Mouse (Mus musculus): ENCODE data around the gene Oprm1.
A peak's percentile ranks its signal among the peaks of the same experiment; 100 is the strongest.

The Oprm1 gene

DNA sequence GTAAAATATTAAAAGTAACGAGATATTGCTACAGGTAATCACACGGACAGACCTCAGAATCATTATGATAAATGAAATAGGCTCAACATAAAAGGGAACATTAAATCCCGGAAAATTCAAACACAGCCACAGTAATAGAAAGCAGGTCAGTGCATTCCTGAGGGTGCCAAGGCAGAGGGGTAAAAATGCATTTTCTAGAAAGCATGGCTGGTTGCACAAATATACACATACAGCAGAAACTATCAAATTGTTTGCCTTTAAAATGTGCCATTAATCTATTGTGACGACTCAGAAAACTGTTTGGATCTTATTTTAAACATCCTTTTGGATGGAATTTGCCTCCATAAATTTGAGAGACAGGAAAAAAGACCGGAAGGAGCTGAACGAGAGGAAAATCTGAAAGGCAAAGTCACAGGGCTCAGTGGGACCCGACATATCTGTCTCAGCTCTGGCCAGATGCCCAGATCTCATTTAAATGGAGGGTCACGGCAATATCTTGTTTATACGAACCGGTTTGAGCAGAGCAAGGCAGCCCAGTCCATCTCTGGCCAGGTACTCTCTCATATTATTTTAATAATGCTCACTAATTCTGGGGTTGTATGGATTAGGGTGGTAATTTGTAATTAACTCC is 289.1 kb downstream of the Oprm1 start:
- DNase-seq (ENCODE audit: low spot score in 2 of 2): no peak

DNA sequence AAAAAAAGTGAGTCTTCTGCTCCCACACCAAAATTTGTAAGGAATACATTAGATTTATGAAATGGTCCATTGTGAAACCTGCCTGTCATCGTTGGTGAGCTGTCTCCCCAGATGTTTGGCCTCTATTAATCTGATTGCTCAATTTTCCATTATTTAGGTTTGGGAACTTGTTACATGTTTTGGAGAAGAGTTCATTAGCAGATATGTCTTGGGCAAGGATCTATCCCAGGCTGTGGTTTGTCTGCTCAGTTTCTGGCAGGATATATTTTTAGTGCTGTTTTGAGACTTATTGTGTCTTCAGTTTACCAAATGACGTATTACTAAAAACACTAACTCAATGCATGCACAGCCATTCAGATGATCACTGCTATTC is 289.6 kb downstream of the Oprm1 start:
- no peak for DNase-seq (ENCODE audit: low spot score in 2 of 2)

DNA sequence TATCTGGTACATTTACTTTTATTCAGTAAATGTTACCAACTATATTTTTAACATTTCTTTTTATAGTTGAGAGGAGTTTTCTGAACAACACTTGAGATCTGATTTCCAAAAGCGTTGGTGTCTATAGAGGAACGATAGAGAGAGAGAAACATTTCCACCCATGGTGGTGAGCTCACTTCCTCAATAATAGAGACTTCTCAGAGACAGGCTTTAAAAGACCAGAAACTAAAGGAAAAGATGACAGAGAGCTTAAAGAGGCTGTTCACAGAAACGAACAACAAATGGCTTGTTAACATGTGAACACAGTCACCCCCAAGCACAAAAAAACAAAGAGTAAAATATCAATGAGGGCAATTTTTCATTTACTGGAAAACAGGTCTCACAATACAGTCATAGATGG is 291.6 kb downstream of the Oprm1 start:
- DNase-seq (ENCODE audit: low spot score in 2 of 2): no peak

DNA sequence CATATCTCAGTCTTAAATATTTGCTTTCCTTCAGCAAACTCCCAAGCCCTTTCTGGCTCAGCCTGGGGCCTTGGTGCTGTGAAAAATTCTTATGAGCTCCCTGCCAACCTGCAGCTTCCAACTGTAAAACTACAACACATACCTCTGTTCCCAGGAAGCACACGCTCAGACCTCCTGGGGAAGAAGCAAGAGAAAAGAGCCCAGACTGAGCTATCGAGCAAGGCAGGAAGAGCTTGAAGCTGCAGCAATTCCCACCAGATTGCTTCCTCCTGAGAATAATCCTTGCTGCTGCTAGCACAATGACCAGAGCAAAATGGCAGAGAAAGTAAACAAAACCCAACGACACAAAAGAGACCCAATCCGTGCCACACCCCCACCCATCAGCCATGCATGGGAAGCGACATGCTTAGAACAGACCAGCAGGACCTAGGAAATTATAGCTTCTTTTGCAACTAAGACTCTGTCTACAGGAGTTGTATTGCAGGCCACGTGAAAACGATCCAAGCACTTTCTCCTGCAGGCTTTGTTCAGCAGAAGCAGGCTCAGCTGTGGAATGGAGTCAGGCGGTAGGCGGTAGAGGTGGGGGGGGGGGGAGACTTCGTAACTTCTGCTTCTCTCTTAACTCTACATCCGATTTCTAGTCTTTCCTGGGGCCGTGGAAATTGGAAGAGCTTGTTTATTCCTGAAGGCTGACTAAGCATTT is 294.2 kb downstream of the Oprm1 start, which contains the start of gene Ipcef1:
Gene Ipcef1, minus strand, starts transcription at position 164 of the 703 bp plus-strand sequence.
- DNase-seq (ENCODE audit: low spot score in 2 of 2): no peak

- DNase-seq (ENCODE audit: low spot score in 2 of 2): no peak
Observed at GRCm38 (mm10) chr10:7054560-7055205, 296.4 kb downstream of the Oprm1 start.

DNA sequence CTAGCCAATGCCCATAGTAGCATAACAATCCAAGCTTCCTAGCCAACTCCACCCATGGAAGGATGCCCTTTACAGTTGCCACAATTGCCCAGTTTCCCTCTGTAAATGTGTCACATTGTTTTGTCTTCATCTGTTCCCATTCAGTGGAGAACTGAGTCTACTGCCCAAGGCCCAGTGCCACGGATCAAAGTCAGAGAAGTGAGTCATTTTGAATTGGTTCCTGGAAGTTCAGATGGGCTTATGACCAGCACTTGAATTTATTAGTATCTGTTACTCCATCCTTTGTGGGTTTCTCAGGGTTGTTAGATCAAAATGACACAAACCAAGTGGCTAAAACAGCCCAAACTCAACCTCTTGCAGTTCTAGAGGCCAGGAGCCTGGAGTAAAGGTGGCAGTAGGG is 299.2 kb downstream of the Oprm1 start:
- DNase-seq (ENCODE audit: low spot score in 2 of 2): no peak

GRCm38 (mm10) chr10:7060326-7060725 is 302.0 kb downstream of the Oprm1 start:
- DNase-seq (ENCODE audit: low spot score in 2 of 2): no peak

DNA sequence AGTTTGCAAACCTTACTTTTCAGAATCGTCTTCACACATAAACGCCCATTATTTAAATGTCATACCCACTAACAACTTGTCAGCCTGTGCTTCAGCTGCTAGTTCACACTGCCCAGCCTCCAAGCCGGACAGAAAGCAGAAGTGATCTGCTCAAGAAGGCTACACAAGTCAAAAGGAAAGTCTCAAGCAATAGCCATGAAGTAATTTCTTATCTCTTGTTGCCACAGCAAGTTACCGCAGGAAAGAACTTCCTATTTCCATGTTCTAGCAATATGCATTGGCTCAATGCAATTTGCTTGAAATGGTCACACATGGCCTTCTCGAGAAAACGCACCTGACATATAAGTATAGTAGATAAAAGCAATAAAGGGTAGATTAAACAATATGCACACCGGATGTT is 304.7 kb downstream of the Oprm1 start:
- no peak for DNase-seq (ENCODE audit: low spot score in 2 of 2)

DNA sequence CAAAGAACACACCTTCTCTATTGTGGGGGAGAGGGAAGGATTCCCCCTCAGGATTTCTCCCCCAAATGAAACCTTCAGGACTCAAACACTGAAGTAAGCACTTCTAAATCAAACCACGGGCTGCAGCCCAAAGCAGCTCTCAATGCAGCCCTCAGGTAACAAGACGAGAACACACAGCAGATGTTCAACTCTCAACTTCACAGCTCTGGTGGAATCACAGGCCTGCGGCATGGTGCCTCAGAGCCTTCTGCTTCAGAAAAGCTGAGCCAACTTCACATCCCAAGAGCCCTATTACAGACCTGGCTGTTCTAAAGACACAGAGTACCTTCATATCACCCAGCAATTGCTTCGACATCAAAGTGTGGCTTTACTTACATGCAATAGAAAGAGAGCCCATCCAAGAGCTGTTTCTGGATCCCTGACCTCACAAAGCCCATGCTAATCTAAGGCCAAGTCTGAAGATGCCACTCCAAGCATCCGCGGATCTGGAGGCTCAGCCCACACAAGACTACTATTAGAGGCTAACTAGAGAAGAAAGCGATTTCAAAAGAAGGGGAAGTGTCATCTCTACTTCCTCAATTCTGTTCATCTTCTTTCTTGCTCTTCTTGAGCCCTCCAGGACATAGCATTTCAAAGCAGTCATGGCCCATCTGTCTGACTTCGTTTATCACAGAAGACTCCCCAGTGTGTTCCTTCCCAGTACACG is 305.6 kb downstream of the Oprm1 start:
- DNase-seq (ENCODE audit: low spot score in 2 of 2): no peak

GRCm38 (mm10) chr10:7068608-7069007 is 310.3 kb downstream of the Oprm1 start:
- DNase-seq (ENCODE audit: low spot score in 2 of 2): no peak

DNA sequence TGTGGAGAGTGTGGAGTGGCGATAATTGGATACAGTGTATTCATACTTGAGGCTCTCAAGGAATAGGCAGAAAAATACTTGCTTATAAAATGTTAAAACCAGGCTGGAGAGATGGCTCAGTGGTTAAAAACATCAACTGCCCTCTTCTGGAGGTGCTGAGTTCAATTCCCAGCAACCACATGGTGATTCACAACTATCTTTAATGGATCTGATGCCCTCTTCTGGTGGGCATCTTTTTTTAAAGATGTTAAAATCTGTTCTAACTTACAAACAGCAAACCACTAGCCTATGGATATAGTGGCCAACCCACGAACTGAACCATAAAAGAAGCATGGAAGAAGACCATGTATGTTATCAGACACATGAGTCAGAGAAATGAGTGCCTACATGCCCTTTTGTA is 310.8 kb downstream of the Oprm1 start:
- DNase-seq (ENCODE audit: low spot score in 2 of 2): no peak

DNA sequence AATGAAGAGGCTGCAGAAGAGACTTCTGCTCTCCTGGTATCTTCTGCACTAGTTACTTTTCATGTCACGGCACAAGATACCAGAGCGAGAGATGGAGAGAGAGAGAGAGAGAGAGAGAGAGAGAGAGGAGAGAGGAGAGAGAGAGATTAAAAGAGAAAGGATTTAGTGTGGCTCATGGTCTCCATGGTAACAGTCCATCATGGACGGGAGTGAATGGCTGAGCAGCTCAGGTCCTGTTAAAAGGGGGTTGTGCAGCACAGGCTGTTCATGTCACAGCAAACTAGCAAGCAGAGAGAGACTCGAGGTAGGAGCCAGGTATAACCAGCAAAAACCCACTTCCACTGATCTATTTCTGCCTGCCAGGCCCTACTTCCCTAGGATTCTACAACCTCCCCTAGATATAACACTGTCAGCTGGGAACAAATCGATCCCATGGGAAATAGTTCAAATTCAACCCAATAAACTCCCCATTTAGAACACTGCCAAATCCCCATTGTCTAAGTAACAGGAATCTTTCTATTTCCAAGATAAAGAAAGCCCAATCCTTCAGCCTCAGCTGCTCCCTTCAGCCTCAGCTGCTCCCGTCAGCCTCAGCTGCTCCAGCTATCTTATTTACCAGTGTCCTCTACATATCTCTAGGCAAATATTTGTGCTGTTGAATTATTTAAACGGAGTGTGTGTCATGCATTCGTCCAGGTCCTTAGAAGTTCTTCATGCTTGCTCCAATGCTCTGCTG is 312.0 kb downstream of the Oprm1 start:
- no peak for DNase-seq (ENCODE audit: low spot score in 2 of 2)

- DNase-seq (ENCODE audit: low spot score in 2 of 2): no peak
Observed at GRCm38 (mm10) chr10:7070924-7071323, 312.6 kb downstream of the Oprm1 start.

DNA sequence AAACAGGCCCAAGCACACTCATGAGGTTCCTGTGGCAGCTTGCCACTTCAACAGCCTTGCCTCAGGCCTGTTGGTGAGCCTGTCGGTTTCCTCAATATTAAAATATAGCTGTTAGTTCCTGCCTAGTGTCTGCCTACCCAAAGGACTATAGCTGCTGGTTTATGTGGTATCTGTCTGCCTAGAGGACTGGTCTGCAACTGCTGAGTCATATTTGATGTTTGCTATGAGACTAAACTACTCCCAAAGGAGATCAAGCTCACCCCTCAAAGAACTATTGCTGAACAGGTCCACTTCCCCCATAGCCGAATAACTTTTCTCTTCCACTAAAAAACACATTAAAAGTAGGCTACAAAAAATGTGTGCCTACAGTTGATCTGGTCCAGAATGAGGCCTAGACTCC is 315.9 kb downstream of the Oprm1 start:
- no peak for DNase-seq (ENCODE audit: low spot score in 2 of 2)

DNA sequence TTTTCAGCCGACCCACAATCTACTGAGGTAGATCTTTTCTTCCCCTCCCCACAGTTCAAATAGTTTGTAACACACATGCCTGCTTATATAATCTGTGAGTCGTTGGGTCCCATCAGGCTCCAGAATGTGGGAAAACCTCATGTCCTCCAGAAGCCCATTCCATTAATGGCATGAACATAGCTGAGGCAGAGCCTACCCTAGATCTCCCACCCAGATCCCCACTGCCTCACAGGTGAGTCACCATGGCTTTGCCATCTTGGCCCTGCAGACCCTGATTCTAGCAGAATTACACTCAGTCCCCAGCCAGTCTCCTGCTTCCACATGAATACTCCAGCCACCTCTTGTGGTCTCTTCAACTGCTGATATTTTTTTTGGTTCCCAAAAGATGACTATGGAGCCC is 317.4 kb downstream of the Oprm1 start:
- DNase-seq (ENCODE audit: low spot score in 2 of 2): no peak

DNA sequence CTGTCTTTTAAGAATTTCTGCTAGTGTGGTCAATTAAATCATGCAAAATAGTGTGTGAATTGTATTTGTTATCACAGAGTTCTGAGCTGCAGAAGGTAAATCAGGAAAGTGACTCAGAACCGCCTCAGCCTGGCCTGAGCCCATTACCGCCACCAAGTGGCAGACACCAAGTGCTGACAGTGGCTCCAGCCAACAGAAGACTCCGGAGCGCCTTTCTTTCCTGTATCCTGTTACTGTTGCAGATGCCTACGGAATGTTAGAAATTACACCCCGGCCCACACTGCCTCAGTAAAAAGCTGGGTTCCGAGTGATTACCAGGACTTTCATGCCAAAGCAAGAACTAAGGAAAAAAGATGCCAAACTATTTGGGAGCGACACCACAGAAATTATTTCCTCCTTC is 317.9 kb downstream of the Oprm1 start:
- peak; percentile 62 to 78 for DNase-seq (ENCODE audit: low spot score in 2 of 2)

DNA sequence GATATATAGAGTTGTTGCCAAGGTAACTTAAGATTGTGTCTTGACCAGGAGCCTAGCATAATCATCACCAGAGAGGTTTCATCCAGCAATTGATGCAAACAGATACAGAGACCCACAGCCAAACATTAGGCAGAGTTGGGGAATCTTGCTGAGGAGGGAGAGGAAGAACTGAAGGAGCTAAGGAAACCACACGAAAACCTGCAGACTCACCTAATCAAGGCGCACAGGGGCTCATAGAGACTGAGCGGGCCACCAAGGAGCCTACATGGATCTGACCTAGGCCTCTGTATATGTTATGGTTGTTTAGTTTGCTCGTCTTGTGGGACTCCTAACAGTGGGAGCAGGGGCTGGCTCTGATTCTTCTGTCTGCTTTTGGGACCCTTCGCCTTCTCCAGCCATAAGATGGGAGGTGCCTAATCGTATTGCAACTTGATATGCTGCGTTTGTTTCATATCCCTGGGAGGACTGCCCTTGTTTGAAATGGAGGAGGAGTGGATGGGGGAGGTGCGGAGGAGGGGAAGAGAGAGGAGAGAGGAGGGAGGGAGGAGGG is 318.4 kb downstream of the Oprm1 start:
- no peak for DNase-seq (ENCODE audit: low spot score in 2 of 2)

GRCm38 (mm10) chr10:7077389-7077808 is 319.1 kb downstream of the Oprm1 start:
- DNase-seq (ENCODE audit: low spot score in 2 of 2): no peak

DNA sequence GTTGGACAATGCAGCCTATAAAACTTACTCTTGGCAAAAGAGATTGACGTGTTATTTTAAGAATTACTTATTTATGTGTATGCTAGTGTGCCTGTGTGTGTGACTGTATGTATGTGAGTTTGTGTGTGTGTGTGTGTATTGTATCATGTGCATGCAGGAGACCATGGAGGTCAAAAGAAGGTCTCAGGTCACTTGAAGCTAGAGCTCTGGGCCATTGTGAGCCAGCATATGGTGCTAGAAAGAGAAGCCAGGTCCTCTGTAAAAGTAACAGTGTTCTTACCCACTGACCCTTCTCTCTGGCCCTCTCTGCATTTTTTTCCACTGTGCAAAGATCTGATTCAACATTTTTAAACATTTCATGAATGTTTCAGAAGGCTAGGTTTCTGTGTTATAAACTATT is 319.7 kb downstream of the Oprm1 start:
- DNase-seq (ENCODE audit: low spot score in 2 of 2): no peak
